Mouse (Mus musculus) lung, postnatal 14 days (tissue): Measurements from ENCODE around the gene Ptgfrn.

ENCODE experiments used
- DNase-seq: peaks from one replicate; pipeline ENCODE4 v3.0.0; 2021

The Ptgfrn gene

GRCm38 (mm10) chr3:100997785-100998570, 112.1 kb downstream of the Ptgfrn start:
- DNase-seq, result peak; percentile 70

GRCm38 (mm10) chr3:100994252-100994651, 115.8 kb downstream of the Ptgfrn start:
- no peak for DNase-seq

GRCm38 (mm10) chr3:100993718-100994117, 116.4 kb downstream of the Ptgfrn start:
- DNase-seq, result peak; percentile 42

GRCm38 (mm10) chr3:100993158-100993557, 116.9 kb downstream of the Ptgfrn start:
- DNase-seq, result no peak
